Mouse (Mus musculus): ENCODE measurements at regions not wholly inside any gene's neighbourhood (a gene's known extent, or its start where the extent isn't known, plus 50 kb on each side); places are given as distances from the start of the nearest gene placed in this dataset.

GRCm38 (mm10) chr4:135066766-135067479 lies 53.5 kb upstream of the Runx3 start:
- TF ChIP-seq USF1 (IDR thresholded peaks at IDR 0.05; ENCODE audit: low read depth) (no peak), MYOD1 (IDR thresholded peaks at IDR 0.05; ENCODE audit: control insufficient read depth, insufficient read length, low read depth) (no peak), CTCF (IDR thresholded peaks at IDR 0.05; ENCODE audit: control insufficient read depth, insufficient read depth, insufficient read length) (peak; percentile 93), CEBPB (IDR thresholded peaks at IDR 0.05; ENCODE audit: low read depth) (no peak), FOSL1 (IDR thresholded peaks at IDR 0.05; ENCODE audit: insufficient read depth, low read length, poor library complexity, severe bottlenecking) (no peak), MAX (IDR thresholded peaks at IDR 0.05) (no peak)

Data from C2C12 (cell line).